Mouse (Mus musculus) left cerebral cortex, postnatal 10 days (tissue): Measurements from ENCODE around the gene Gprc5c. TPM values are rescaled to one million over a fixed set of nuclear protein-coding genes. Genes with fewer than 3 reads are reported as not detected.

Experiments used
- DNase-seq, 2 experiments: peaks; one replicate each; pipeline ENCODE4 v3.0.0; 2021 to 2022; ENCODE audit warnings: low spot score in 2 of 2, mixed read lengths in 1 of 2; ENCODE audit errors: extremely low spot score in 1 of 2
- intact Hi-C: fragments of 180-260 bp; cut with DNase I; formaldehyde crosslinking; loops from one replicate; pipeline ENCODE4 v1.15.1; 2025
- total RNA-seq, 2 experiments: library from RNA; stranded (reverse); gene quantifications; 2 replicates each; pipeline ENCODE4 v1.2.3; 2021

The Gprc5c gene
- total RNA-seq, 2 experiments from 2014 or later: 4.1 to 4.4 TPM

- no peak for DNase-seq
- intact Hi-C loops: no loop called here
Observed at GRCm38 (mm10) chr11:114863918-114864420, 13.0 kb downstream of the Gprc5c start.

GRCm38 (mm10) chr11:114865999-114866398 lies 15.0 kb downstream of the Gprc5c start:
- intact Hi-C loops: no loop called here
- DNase-seq: no peak

- intact Hi-C loops: no loop called here
- DNase-seq: peak in 1 of 2 experiments; percentile 76
Observed at GRCm38 (mm10) chr11:114866486-114867360, 15.8 kb downstream of the Gprc5c start.

GRCm38 (mm10) chr11:114867361-114868235 lies 16.6 kb downstream of the Gprc5c start:
- intact Hi-C loops: no loop called here
- DNase-seq: no peak

- intact Hi-C loops: no loop called here
- no peak for DNase-seq
Observed at GRCm38 (mm10) chr11:114868280-114868679, 17.3 kb downstream of the Gprc5c start.

- intact Hi-C loops: no loop called here
- DNase-seq: no peak
Observed at GRCm38 (mm10) chr11:114869787-114870186, 18.8 kb downstream of the Gprc5c start.

GRCm38 (mm10) chr11:114871540-114871939 lies 20.6 kb downstream of the Gprc5c start:
- intact Hi-C loops: no loop called here

GRCm38 (mm10) chr11:114873022-114873817 lies 22.3 kb downstream of the Gprc5c start:
- intact Hi-C loops: no loop called here
- no peak for DNase-seq

More at GRCm38 (mm10) chr11:114871540-114871939, 20.6 kb downstream of the Gprc5c start:
- DNase-seq: no peak

GRCm38 (mm10) chr11:114874226-114875145 lies 23.5 kb downstream of the Gprc5c start:
- DNase-seq: no peak
- intact Hi-C loops: loop anchor here (5.0 kb wide), 1 partner anchor 43 kb away; no protein-coding TSS in a partner anchor

- DNase-seq: no peak
- intact Hi-C loops: loop anchor here (5.0 kb wide), 1 partner anchor 42 kb away; no protein-coding TSS in a partner anchor
Observed at GRCm38 (mm10) chr11:114875301-114875801, 24.4 kb downstream of the Gprc5c start.

GRCm38 (mm10) chr11:114876176-114876575 lies 25.2 kb downstream of the Gprc5c start:
- no peak for DNase-seq
- intact Hi-C loops: loop anchor here (5.0 kb wide), 1 partner anchor 41 kb away; no protein-coding TSS in a partner anchor

GRCm38 (mm10) chr11:114876621-114877020 lies 25.7 kb downstream of the Gprc5c start:
- DNase-seq: no peak
- intact Hi-C loops: loop anchor here (5.0 kb wide), 1 partner anchor 41 kb away; no protein-coding TSS in a partner anchor

- intact Hi-C loops: loop anchor here (5.0 kb wide), 1 partner anchor 40 kb away; no protein-coding TSS in a partner anchor
- DNase-seq: peak; percentile 29 to 57
Observed at GRCm38 (mm10) chr11:114877145-114877544, 26.2 kb downstream of the Gprc5c start.

- intact Hi-C loops: loop anchor here (5.0 kb wide), 1 partner anchor 38 kb away; no protein-coding TSS in a partner anchor
- DNase-seq: peak in 1 of 2 experiments; percentile 23
Observed at GRCm38 (mm10) chr11:114879666-114880065, 28.7 kb downstream of the Gprc5c start.

- intact Hi-C loops: no loop called here
- no peak for DNase-seq
Observed at GRCm38 (mm10) chr11:114880185-114880584, 29.2 kb downstream of the Gprc5c start.

GRCm38 (mm10) chr11:114880589-114880988 lies 29.6 kb downstream of the Gprc5c start:
- intact Hi-C loops: no loop called here
- DNase-seq: peak in 1 of 2 experiments; percentile 38

- intact Hi-C loops: no loop called here
- no peak for DNase-seq
Observed at GRCm38 (mm10) chr11:114883251-114883789, 32.4 kb downstream of the Gprc5c start.
